Mouse (Mus musculus): ENCODE measurements around the gene Oxct2b. TPM values are rescaled to one million over a fixed set of nuclear protein-coding genes. Genes with fewer than 3 reads are reported as not detected.

Gene Oxct2b
- total RNA-seq (2014; rRNA removed) (not detected in 2 replicates), polyA plus RNA-seq (2012; rRNA removed) (not detected in 2 replicates)

- H3K4me3 ChIP-seq (ENCODE audit: insufficient read depth, low read depth, low read length), result no peak within 1 kb of the TSS
- H3K36me3 ChIP-seq (ENCODE audit: control insufficient read depth, insufficient read depth, low read length), result no peaks in the 10 kb centered on the region
- no peak within 1 kb of the TSS for H3K9ac ChIP-seq (ENCODE audit: low read depth, low read length)
- DNase-seq (ENCODE audit: extremely low read depth, low read depth, low spot score), result no peak
- no peaks in the 10 kb centered on the region; the same call in 1 of the 2 replicates for H3K27me3 ChIP-seq (ENCODE audit: control insufficient read depth, insufficient read depth, low read length)
- TF ChIP-seq POLR2A (IDR thresholded peaks at IDR 0.05; ENCODE audit: extremely low read depth, insufficient read depth, low read length), result no peak
- no peak for TF ChIP-seq CTCF (IDR thresholded peaks at IDR 0.05; ENCODE audit: low read depth, low read length)
- no peaks in the 10 kb centered on the region for H3K79me2 ChIP-seq (ENCODE audit: control insufficient read depth, insufficient read depth, low read length)
- no peaks in the 10 kb centered on the region for H3K4me1 ChIP-seq (ENCODE audit: control insufficient read depth, insufficient read depth, low read length)
- no peak within 1 kb of the TSS for H3K27ac ChIP-seq (replicated peaks; ENCODE audit: insufficient read depth, low read depth, low read length)
- WGBS, result 19% methylated on average over 22 of the region's 22 CpGs
Observed at GRCm38 (mm10) chr4:123116011-123116410, at the start of gene Oxct2b. Gene Oxct2b (plus strand): TSS chr4:123116266.

GRCm38 (mm10) chr4:123068646-123069045, 47.4 kb upstream of the Oxct2b start:
- Histone ChIP-seq H3K4me3 (ENCODE audit: insufficient read depth, low read depth, low read length) (no peak overlapping the region), H3K9ac (ENCODE audit: low read depth, low read length) (no peak overlapping the region), H3K79me2 (ENCODE audit: control insufficient read depth, insufficient read depth, low read length) (no peaks in the 10 kb centered on the region), H3K27me3 (ENCODE audit: control insufficient read depth, insufficient read depth, low read length) (peaks cover 3% of the 10 kb centered on the region; the same call in 1 of the 2 replicates), H3K36me3 (ENCODE audit: control insufficient read depth, insufficient read depth, low read length) (no peaks in the 10 kb centered on the region), H3K27ac (replicated peaks; ENCODE audit: insufficient read depth, low read depth, low read length) (no peak overlapping the region), H3K4me1 (ENCODE audit: control insufficient read depth, insufficient read depth, low read length) (no peaks in the 10 kb centered on the region)
- no peak for DNase-seq (ENCODE audit: extremely low read depth, low read depth, low spot score)
- TF ChIP-seq CTCF (IDR thresholded peaks at IDR 0.05; ENCODE audit: low read depth, low read length) (no peak), POLR2A (IDR thresholded peaks at IDR 0.05; ENCODE audit: extremely low read depth, insufficient read depth, low read length) (no peak)
- 80% methylated on average over 6 of the region's 6 CpGs for WGBS

- no peak overlapping the region for H3K4me3 ChIP-seq (ENCODE audit: insufficient read depth, low read depth, low read length)
Observed at GRCm38 (mm10) chr4:123071266-123071966, 44.6 kb upstream of the Oxct2b start.

GRCm38 (mm10) chr4:123076928-123077327, 39.1 kb upstream of the Oxct2b start:
- no peak for DNase-seq (ENCODE audit: extremely low read depth, low read depth, low spot score)
- Histone ChIP-seq H3K4me1 (ENCODE audit: control insufficient read depth, insufficient read depth, low read length) (no peaks in the 10 kb centered on the region), H3K36me3 (ENCODE audit: control insufficient read depth, insufficient read depth, low read length) (no peaks in the 10 kb centered on the region), H3K27me3 (ENCODE audit: control insufficient read depth, insufficient read depth, low read length) (no peaks in the 10 kb centered on the region), H3K79me2 (ENCODE audit: control insufficient read depth, insufficient read depth, low read length) (no peaks in the 10 kb centered on the region), H3K27ac (replicated peaks; ENCODE audit: insufficient read depth, low read depth, low read length) (no peak overlapping the region), H3K9ac (ENCODE audit: low read depth, low read length) (no peak overlapping the region), H3K4me3 (ENCODE audit: insufficient read depth, low read depth, low read length) (no peak overlapping the region)
- TF ChIP-seq POLR2A (IDR thresholded peaks at IDR 0.05; ENCODE audit: extremely low read depth, insufficient read depth, low read length) (no peak), CTCF (IDR thresholded peaks at IDR 0.05; ENCODE audit: low read depth, low read length) (no peak)
- 75% methylated on average over 8 of the region's 8 CpGs for WGBS

More at GRCm38 (mm10) chr4:123071266-123071966, 44.6 kb upstream of the Oxct2b start:
- H3K27ac ChIP-seq (replicated peaks; ENCODE audit: insufficient read depth, low read depth, low read length), result no peak overlapping the region
- H3K9ac ChIP-seq (ENCODE audit: low read depth, low read length), result no peak overlapping the region
- peak; percentile 63 for TF ChIP-seq CTCF (IDR thresholded peaks at IDR 0.05; ENCODE audit: low read depth, low read length)
- no peak for TF ChIP-seq POLR2A (IDR thresholded peaks at IDR 0.05; ENCODE audit: extremely low read depth, insufficient read depth, low read length)
- no peaks in the 10 kb centered on the region for H3K36me3 ChIP-seq (ENCODE audit: control insufficient read depth, insufficient read depth, low read length)
- H3K4me1 ChIP-seq (ENCODE audit: control insufficient read depth, insufficient read depth, low read length), result no peaks in the 10 kb centered on the region
- WGBS, result 12% methylated on average over 13 of the region's 13 CpGs
- no peaks in the 10 kb centered on the region for H3K79me2 ChIP-seq (ENCODE audit: control insufficient read depth, insufficient read depth, low read length)
- peak; percentile 52 for DNase-seq (ENCODE audit: extremely low read depth, low read depth, low spot score)
- no peaks in the 10 kb centered on the region; the same call in 1 of the 2 replicates for H3K27me3 ChIP-seq (ENCODE audit: control insufficient read depth, insufficient read depth, low read length)

- TF ChIP-seq POLR2A (IDR thresholded peaks at IDR 0.05; ENCODE audit: extremely low read depth, insufficient read depth, low read length) (no peak), CTCF (IDR thresholded peaks at IDR 0.05; ENCODE audit: low read depth, low read length) (no peak)
- WGBS, result 64% methylated on average over 4 of the region's 4 CpGs
- DNase-seq (ENCODE audit: extremely low read depth, low read depth, low spot score), result no peak
- Histone ChIP-seq H3K79me2 (ENCODE audit: control insufficient read depth, insufficient read depth, low read length) (no peaks in the 10 kb centered on the region), H3K4me1 (ENCODE audit: control insufficient read depth, insufficient read depth, low read length) (no peaks in the 10 kb centered on the region), H3K36me3 (ENCODE audit: control insufficient read depth, insufficient read depth, low read length) (no peaks in the 10 kb centered on the region), H3K27me3 (ENCODE audit: control insufficient read depth, insufficient read depth, low read length) (no peaks in the 10 kb centered on the region), H3K27ac (replicated peaks; ENCODE audit: insufficient read depth, low read depth, low read length) (no peak overlapping the region), H3K9ac (ENCODE audit: low read depth, low read length) (no peak overlapping the region), H3K4me3 (ENCODE audit: insufficient read depth, low read depth, low read length) (no peak overlapping the region)
Observed at GRCm38 (mm10) chr4:123078231-123078630, 37.8 kb upstream of the Oxct2b start.

GRCm38 (mm10) chr4:123080791-123081190, 35.3 kb upstream of the Oxct2b start:
- no peak for DNase-seq (ENCODE audit: extremely low read depth, low read depth, low spot score)
- Histone ChIP-seq H3K4me3 (ENCODE audit: insufficient read depth, low read depth, low read length) (no peak overlapping the region), H3K9ac (ENCODE audit: low read depth, low read length) (no peak overlapping the region), H3K27ac (replicated peaks; ENCODE audit: insufficient read depth, low read depth, low read length) (no peak overlapping the region), H3K79me2 (ENCODE audit: control insufficient read depth, insufficient read depth, low read length) (no peaks in the 10 kb centered on the region), H3K27me3 (ENCODE audit: control insufficient read depth, insufficient read depth, low read length) (no peaks in the 10 kb centered on the region), H3K36me3 (ENCODE audit: control insufficient read depth, insufficient read depth, low read length) (no peaks in the 10 kb centered on the region), H3K4me1 (ENCODE audit: control insufficient read depth, insufficient read depth, low read length) (no peaks in the 10 kb centered on the region)
- TF ChIP-seq POLR2A (IDR thresholded peaks at IDR 0.05; ENCODE audit: extremely low read depth, insufficient read depth, low read length) (no peak), CTCF (IDR thresholded peaks at IDR 0.05; ENCODE audit: low read depth, low read length) (no peak)
- 47% methylated on average over 13 of the region's 13 CpGs for WGBS
